Mouse (Mus musculus) heart, embryonic 12.5 days (tissue): ENCODE data around the gene Daam2. TPM values are rescaled to one million over a fixed set of nuclear protein-coding genes. Genes with fewer than 3 reads are reported as not detected.

Experiments
- ATAC-seq: fragments of 200-750 bp; cut with Nextera tagmentation; 2 replicates; pipeline ENCODE4 v1.8.0; 2017; ENCODE audit warnings: moderate TSS enrichment, moderate library complexity; ENCODE audit not compliant: insufficient number of reproducible peaks, low FRiP score
- H3K27ac ChIP-seq: fragments of 300-500 bp; sonication (generic); 2 replicates; pipeline ENCODE4 v1.5.1; 2016; ENCODE audit warnings: mild to moderate bottlenecking, moderate library complexity; ENCODE audit not compliant: poor library complexity, severe bottlenecking
- H3K27me3 ChIP-seq: fragments of 300-500 bp; sonication (generic); replicated peaks from 2 replicates; pipeline ENCODE4 v1.6.1; 2016; ENCODE audit warnings: mild to moderate bottlenecking, moderate library complexity
- H3K36me3 ChIP-seq: fragments of 300-500 bp; sonication (generic); 2 replicates; pipeline ENCODE4 v1.6.1; 2016; ENCODE audit warnings: mild to moderate bottlenecking, moderate library complexity
- H3K4me1 ChIP-seq: fragments of 300-500 bp; sonication (generic); replicated peaks from 2 replicates; pipeline ENCODE4 v1.6.1; 2016; ENCODE audit warnings: mild to moderate bottlenecking
- H3K4me2 ChIP-seq: fragments of 300-500 bp; sonication (generic); 2 replicates; pipeline ENCODE4 v1.6.1; 2016; ENCODE audit warnings: mild to moderate bottlenecking, moderate library complexity
- H3K4me3 ChIP-seq: fragments of 300-500 bp; sonication (generic); 2 replicates; pipeline ENCODE4 v1.5.1; 2016; ENCODE audit warnings: mild to moderate bottlenecking
- H3K9ac ChIP-seq: fragments of 300-500 bp; sonication (generic); 2 replicates; pipeline ENCODE4 v1.6.1; 2016; ENCODE audit warnings: mild to moderate bottlenecking, moderate library complexity
- H3K9me3 ChIP-seq: fragments of 300-500 bp; sonication (generic); replicated peaks from 2 replicates; pipeline ENCODE4 v1.6.1; 2016; ENCODE audit warnings: mild to moderate bottlenecking, moderate library complexity
- WGBS: fragments of 180-500 bp; shearing (Covaris S2); methylation state at CpG from one replicate; pipeline ENCODE4 v1.1.7; 2016; 5-methylcytosine and 5-hydroxymethylcytosine counted together
- polyA plus RNA-seq: library from polyadenylated mRNA; unstranded; fragments of >200 nt; fragmentation: Nextera tagmentation; extraction: Ambion mirVana; gene quantifications from 2 replicates; pipeline ENCODE4 v1.2.1, GENCODE M21; 2016

The Daam2 gene
- polyA plus RNA-seq, 1 experiment from 2014 or later, result 4.1 TPM

DNA sequence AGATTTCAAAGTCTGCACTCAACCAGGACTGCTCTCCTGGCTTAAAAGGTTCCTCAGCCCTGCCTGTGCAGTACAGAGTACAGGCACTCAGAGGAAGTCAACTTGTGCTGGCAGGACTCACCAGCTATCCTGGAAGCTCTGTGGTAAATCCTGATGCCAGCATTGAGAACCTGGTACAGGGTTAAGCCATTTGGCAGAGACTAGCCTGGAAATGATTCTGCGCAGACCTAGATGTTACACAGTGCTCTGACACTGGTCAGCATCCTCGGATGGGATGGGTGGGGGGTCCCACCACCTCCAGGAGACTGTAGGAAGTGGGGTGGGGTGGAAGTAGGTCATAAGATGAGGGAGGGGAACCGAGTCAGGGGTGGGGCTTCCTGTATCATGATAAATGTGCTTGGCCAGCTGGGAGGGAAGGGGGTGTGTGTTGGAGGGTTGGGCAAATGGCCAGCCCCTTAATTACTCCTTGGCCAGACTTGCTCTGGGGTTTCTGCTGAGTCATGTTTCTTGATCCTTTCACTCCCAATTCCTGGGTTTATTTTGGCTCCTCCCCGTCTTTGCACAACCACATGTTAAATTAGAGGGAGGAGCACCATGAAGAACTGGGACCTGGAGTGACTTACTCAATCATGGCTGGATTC lies 132.0 kb downstream of the Daam2 start:
- Histone ChIP-seq H3K4me3 (no peak overlapping the region), H3K27me3 (no peaks in the 10 kb centered on the region), H3K4me2 (no peak overlapping the region), H3K36me3 (peaks cover 36% of the 10 kb centered on the region), H3K4me1 (peaks cover 34% of the 10 kb centered on the region), H3K9ac (no peak overlapping the region), H3K27ac (peak overlapping the region; percentile 22; the same call in 1 of the 2 replicates), H3K9me3 (0 out of 2 replicates have a peak, but pooled peaks cover 4% of the 10 kb centered on the region)
- ATAC-seq, result no peak
- 63% methylated on average over 4 of the region's 4 CpGs for WGBS

GRCm38 (mm10) chr17:49431176-49431575 lies 133.0 kb downstream of the Daam2 start:
- H3K9me3 ChIP-seq, result 0 out of 2 replicates have a peak, but pooled peaks cover 4% of the 10 kb centered on the region
- no peak overlapping the region for H3K27ac ChIP-seq
- no peaks in the 10 kb centered on the region for H3K27me3 ChIP-seq
- peaks cover 33% of the 10 kb centered on the region for H3K36me3 ChIP-seq
- no peak overlapping the region for H3K4me3 ChIP-seq
- peaks cover 34% of the 10 kb centered on the region for H3K4me1 ChIP-seq
- H3K4me2 ChIP-seq, result no peak overlapping the region
- 85% methylated on average over 6 of the region's 6 CpGs for WGBS
- H3K9ac ChIP-seq, result no peak overlapping the region
- ATAC-seq, result no peak

DNA sequence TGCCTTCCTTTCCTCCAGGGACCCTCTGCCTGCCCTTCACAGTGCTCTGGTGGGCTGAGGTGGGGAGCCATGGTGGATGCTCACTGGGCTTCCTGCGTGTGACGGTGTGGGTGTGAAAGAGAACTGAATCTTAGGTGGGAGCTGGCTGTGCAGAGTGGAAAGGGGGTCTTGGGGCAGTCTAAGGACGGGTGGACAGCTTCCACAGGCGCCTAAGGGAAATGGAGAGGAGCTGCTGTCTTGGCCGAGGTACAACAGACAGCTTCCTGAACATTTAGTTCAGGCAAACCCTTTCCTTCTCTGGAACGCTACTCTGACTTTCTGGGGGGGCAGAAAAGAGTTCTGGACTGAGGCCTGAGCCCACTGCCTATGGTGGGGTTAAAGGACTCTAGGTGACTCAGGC lies 134.0 kb downstream of the Daam2 start:
- ATAC-seq, result no peak
- no peak overlapping the region for H3K9ac ChIP-seq
- no peaks in the 10 kb centered on the region for H3K27me3 ChIP-seq
- peaks cover 34% of the 10 kb centered on the region for H3K4me1 ChIP-seq
- WGBS, result 68% methylated on average over 6 of the region's 6 CpGs
- H3K36me3 ChIP-seq, result peaks cover 23% of the 10 kb centered on the region
- H3K4me2 ChIP-seq, result peak overlapping the region; percentile 85
- no peaks in the 10 kb centered on the region for H3K9me3 ChIP-seq
- no peak overlapping the region for H3K27ac ChIP-seq
- no peak overlapping the region for H3K4me3 ChIP-seq

DNA sequence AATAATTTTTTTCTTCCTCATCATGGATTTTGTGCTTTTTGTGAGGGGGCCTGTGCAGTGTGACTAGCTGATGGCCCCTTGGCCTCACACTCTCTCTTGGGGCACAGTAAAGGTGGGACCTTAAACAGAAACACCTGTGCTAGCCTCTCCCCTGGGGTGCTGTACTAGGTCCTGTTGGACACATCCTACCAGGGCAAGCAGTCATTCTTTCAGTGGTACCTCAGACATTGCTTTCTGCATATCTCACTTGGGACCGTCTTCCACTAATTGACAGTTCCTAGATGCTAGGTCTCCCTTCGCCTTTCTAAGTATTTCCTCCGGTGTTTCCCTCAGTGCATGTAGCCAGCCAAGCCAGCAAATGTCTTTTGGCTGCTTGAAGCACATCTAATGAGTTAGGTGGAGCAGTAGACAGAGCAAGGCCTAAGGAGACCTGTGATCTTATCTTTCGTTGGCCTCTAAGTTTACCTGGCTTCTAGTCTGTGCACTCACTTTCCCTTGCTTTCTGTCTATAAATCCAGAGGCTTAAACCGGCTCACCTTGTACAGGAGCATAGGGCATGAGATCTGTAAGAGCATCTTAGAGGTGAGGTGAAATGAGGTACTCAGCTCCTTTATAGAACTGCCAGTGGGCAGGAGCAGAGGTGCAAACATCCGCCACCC lies 134.5 kb downstream of the Daam2 start:
- no peak for ATAC-seq

GRCm38 (mm10) chr17:49428751-49429415 lies 135.3 kb downstream of the Daam2 start:
- H3K27me3 ChIP-seq, result no peaks in the 10 kb centered on the region
- ATAC-seq, result no peak; the same call in 1 of the 2 replicates
- WGBS, result 40% methylated on average over 13 of the region's 13 CpGs

More for the DNA sequence above, 134.5 kb downstream of the Daam2 start:
- Histone ChIP-seq H3K9me3 (no peaks in the 10 kb centered on the region), H3K4me1 (peaks cover 34% of the 10 kb centered on the region), H3K9ac (no peak overlapping the region), H3K4me2 (peak overlapping the region; percentile 85), H3K27me3 (no peaks in the 10 kb centered on the region), H3K27ac (no peak overlapping the region), H3K36me3 (peaks cover 18% of the 10 kb centered on the region), H3K4me3 (peak overlapping the region; percentile 67; the same call in 1 of the 2 replicates)
- 84% methylated on average over 6 of the region's 6 CpGs for WGBS

DNA sequence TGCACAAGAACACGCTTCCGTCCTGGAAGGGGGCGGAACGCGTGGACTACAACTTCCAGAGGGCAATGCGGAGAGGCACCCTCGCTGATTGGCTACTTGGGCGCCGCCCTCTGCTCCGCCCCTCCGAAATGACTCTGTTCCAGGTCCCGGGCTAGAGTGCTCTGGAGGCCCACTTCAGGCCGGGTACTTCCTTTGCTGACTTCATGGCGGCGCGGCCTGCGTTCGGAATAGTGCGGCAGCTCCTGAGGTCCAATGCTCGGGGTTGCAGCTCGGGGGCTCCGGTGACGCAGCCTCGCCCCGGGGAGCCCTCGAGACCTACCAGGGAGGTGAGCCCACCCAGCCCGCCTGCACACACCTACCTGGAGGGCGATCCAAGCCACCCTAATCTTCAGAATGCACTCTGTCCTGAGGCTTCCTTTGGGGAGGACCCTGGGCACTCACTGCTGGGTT lies 135.9 kb downstream of the Daam2 start, which contains the start of gene Mocs1:
Mocs1 (plus strand) TSS at position 124 of the 450 bp plus-strand sequence.
- Histone ChIP-seq H3K9ac (peak within 1 kb of the TSS; percentile 84), H3K9me3 (no peaks in the 10 kb centered on the region), H3K4me2 (peak within 1 kb of the TSS; percentile 85), H3K4me3 (peak within 1 kb of the TSS; percentile 67), H3K27ac (peak within 1 kb of the TSS; percentile 9; the same call in 1 of the 2 replicates), H3K27me3 (no peaks in the 10 kb centered on the region), H3K36me3 (peaks cover 5% of the 10 kb centered on the region), H3K4me1 (peaks cover 34% of the 10 kb centered on the region)
- under 1% methylated on average over 28 of the region's 28 CpGs for WGBS
- ATAC-seq, result peak; percentile 98

More at GRCm38 (mm10) chr17:49428751-49429415, 135.3 kb downstream of the Daam2 start:
- peak overlapping the region; percentile 84 for H3K9ac ChIP-seq
- peak overlapping the region; percentile 85 for H3K4me2 ChIP-seq
- peaks cover 11% of the 10 kb centered on the region for H3K36me3 ChIP-seq
- peak overlapping the region; percentile 9; the same call in 1 of the 2 replicates for H3K27ac ChIP-seq
- H3K9me3 ChIP-seq, result no peaks in the 10 kb centered on the region
- peaks cover 34% of the 10 kb centered on the region for H3K4me1 ChIP-seq
- peak overlapping the region; percentile 67 for H3K4me3 ChIP-seq

GRCm38 (mm10) chr17:49427631-49428238 lies 136.4 kb downstream of the Daam2 start:
- ATAC-seq, result no peak
- no peak overlapping the region for H3K9ac ChIP-seq
- H3K36me3 ChIP-seq, result no peaks in the 10 kb centered on the region; the same call in 1 of the 2 replicates
- H3K9me3 ChIP-seq, result no peaks in the 10 kb centered on the region
- no peaks in the 10 kb centered on the region for H3K27me3 ChIP-seq
- WGBS, result 18% methylated on average over 9 of the region's 9 CpGs
- peak overlapping the region; percentile 67 for H3K4me3 ChIP-seq
- H3K4me1 ChIP-seq, result peaks cover 33% of the 10 kb centered on the region
- no peak overlapping the region for H3K27ac ChIP-seq
- H3K4me2 ChIP-seq, result peak overlapping the region; percentile 85

DNA sequence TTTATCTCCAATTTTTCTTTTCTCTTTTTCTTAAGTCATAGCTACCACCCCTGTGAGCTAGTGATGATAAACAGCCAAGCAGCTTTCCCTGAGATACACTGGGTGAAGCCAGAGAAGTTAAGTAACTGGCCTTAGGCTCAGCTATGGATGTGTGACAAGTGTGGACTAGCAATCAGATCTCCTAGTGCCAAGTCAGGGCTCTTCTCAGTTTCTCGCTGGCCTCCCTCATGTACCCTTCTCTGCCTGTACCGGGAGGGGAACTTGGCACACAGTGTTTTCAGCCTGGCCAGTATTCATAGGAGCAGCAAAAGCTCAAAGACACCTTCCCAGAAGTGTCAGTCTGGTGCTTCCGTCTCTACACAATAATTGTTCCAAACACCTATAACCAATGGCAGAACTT lies 140.3 kb downstream of the Daam2 start:
- peaks cover 3% of the 10 kb centered on the region for H3K4me1 ChIP-seq
- no peaks in the 10 kb centered on the region for H3K27me3 ChIP-seq
- no peak overlapping the region for H3K9ac ChIP-seq
- no peak overlapping the region for H3K27ac ChIP-seq
- WGBS, result 82% methylated on average over 3 of the region's 3 CpGs
- H3K9me3 ChIP-seq, result no peaks in the 10 kb centered on the region
- no peaks in the 10 kb centered on the region for H3K36me3 ChIP-seq
- H3K4me3 ChIP-seq, result no peak overlapping the region
- ATAC-seq, result no peak
- no peak overlapping the region for H3K4me2 ChIP-seq

- whole genome bisulfite sequencing, result 76% methylated on average over 2 of the region's 2 CpGs
- no peaks in the 10 kb centered on the region for H3K36me3 ChIP-seq
- H3K9ac ChIP-seq, result no peak overlapping the region
- H3K27ac ChIP-seq, result no peak overlapping the region
- ATAC-seq, result no peak
- no peaks in the 10 kb centered on the region for H3K27me3 ChIP-seq
- no peaks in the 10 kb centered on the region for H3K4me1 ChIP-seq
- H3K9me3 ChIP-seq, result no peaks in the 10 kb centered on the region
- no peak overlapping the region for H3K4me3 ChIP-seq
- H3K4me2 ChIP-seq, result no peak overlapping the region
These were observed 141.1 kb downstream of the Daam2 start for GRCm38 (mm10) chr17:49423067-49423325.

GRCm38 (mm10) chr17:49422286-49423066 lies 141.7 kb downstream of the Daam2 start:
- ATAC-seq, result no peak
- no peaks in the 10 kb centered on the region for H3K36me3 ChIP-seq
- no peak overlapping the region for H3K27ac ChIP-seq
- H3K4me1 ChIP-seq, result no peaks in the 10 kb centered on the region
- no peak overlapping the region for H3K4me3 ChIP-seq
- no peaks in the 10 kb centered on the region for H3K27me3 ChIP-seq
- 73% methylated on average over 3 of the region's 3 CpGs for WGBS
- H3K9ac ChIP-seq, result no peak overlapping the region
- H3K9me3 ChIP-seq, result no peaks in the 10 kb centered on the region
- H3K4me2 ChIP-seq, result no peak overlapping the region
